Mouse (Mus musculus): ENCODE measurements around the gene Ifnar2.

The Ifnar2 gene

DNA sequence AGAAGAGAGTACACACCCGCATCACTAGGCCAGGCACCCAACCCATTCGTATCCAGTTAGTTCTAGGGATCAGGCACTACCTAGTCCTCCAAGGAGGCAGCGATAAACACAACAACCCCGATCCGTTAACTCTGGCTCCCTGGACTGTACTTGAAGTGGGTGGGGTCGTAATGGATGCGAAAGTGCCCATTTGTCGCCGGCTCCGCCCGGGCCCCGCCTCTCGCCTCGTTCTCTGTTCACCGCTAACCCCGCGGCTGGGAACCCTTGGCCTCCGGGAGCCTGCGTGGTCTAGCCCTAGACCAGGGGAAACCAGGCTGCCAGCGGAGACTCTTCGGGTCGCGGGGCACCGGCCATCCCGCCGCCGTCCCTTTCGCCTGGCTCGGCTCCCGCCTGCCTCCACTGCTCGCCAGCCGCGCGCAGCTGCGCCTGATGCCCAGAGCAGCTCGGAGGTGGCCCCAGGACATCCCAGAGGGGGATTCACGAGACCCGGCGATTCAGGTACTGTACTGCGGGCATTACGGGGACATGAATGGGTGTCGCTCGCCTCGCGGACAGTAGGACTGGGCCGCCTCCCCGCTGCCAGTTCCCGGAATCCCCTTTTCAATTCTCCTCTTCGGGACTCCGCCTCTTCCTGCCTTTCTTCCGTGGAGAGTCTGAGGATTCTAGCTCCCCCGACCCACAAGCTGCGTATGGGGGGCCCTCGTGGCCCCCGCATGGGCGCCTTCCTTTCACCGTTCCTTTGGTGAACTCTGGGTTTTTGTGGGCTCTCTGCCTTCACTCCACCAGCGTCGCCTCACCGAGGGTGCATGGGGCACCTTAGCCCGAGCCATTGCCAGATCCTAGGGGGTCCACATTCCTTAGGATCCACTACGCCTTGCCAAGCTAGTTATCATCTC, at the start of gene Ifnar2:
Ifnar2 (plus strand) TSS at position 207 of the 896 bp plus-strand sequence.
- peak; percentile 65 for DNase-seq

DNA sequence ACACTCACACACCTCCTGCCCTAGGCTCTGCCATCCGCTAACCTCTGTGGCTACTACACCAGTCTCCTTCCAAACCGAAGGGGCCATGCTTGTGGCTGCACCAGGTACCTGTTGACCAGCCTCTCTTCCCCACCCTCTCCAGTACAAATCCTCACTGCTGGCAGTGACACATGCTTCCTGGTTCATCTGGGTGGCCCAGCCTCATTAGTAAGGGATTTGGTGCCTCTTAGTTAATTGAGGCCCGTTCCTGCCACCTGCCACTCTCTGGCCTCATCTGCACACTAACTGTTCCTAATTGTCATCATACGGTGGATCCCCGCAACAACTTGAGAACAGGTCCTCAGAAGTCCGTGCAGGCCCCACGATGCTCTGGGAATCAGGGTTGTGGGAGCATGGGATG, 45.0 kb upstream of the Ifnar2 start:
- no peak for DNase-seq

GRCm38 (mm10) chr16:91328922-91329321, 43.7 kb upstream of the Ifnar2 start:
- DNase-seq, result peak; percentile 86

DNA sequence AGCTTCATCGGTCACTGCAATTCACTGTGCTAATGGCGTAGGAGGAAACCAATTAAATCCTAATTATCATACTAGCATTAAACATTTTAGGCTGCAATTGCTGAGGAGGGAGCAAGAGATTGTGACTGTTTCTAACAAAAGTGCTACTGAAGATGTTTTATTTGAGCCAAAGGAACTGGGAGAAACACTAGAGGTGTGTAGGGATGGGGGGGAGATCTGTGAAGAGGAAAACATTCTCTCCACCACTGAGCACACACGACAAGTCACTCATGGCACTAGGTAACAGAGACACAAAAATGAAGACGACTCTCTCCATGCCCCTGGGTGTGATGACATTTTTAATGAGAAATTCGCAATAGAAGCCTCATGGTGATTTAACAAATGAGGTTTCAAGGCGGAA, 42.1 kb upstream of the Ifnar2 start:
- no peak for DNase-seq

DNA sequence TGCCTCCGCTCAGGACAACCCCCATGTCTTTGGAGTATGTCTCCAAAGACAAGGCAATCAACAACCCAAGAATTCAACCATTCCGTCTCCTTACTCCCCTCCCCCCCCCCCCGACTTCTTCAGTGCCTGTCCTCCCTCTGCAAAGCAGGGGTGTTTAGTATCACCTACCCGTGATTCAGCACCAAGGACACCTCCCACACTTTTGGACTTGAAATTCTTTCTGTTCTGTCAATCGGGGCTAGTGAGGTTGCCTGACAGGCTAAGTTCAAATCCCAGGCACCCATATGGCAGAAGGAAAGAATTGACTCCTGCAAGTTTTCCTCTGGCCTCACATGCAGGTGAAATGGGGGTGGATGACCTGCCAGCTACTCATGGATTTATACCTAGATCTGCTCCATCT, 41.4 kb upstream of the Ifnar2 start:
- no peak for DNase-seq

- DNase-seq, result no peak
These were observed 39.7 kb upstream of the Ifnar2 start for GRCm38 (mm10) chr16:91332880-91333279.

DNA sequence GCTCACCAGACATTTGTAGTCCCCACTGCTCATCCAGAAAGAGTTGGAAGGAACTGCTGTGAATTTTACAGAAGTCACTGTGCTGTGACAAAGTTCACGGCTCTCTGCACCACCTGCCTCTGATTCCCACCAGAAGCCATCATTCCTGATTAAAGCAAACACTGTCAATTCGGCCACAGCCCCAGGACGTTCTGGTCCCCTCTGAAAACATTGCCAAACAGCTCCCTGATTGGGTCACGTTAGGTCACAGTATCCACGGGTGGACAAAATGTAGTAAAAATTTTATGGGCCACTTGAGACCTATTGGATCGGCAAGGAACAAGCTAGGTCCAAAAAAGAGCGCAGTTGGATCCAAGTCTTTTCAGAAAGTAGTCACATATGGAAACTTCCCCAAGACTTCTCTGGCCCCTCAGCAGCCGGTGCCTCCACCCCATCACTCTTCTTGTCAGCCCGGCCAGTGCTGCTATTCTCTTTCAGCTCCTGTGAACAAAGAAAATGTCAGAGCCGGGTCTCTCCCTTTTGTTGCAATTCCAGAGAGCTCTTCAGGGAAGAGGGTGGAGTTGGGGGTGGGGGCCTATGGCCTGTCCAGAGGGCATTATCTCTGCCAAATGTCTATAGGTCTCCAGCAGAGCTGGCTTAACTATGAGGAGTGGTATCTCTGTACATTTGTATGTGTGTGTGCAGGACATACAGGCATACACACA, 38.2 kb upstream of the Ifnar2 start:
- no peak for DNase-seq

GRCm38 (mm10) chr16:91336753-91337152, 35.8 kb upstream of the Ifnar2 start:
- no peak for DNase-seq

DNA sequence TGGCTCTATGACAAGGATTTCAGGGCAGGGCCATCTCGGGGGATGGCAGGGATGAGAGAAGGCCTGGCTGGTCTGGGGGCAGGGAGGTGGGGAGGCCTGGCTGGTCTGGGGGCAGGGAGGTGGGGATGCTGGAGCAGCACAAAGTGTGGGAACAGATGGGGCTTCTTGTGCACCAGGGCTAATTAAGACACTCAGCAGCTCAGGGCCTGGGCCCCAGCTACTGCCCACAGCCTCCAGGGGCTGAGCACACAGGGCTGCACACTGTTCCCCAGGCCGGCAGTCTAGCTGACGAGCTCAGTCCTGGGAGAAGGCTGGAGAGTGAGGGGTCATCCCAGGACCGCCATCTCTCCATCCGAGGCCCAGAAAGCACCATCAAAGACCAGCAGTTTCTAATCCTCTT, 35.1 kb upstream of the Ifnar2 start:
- no peak for DNase-seq

DNA sequence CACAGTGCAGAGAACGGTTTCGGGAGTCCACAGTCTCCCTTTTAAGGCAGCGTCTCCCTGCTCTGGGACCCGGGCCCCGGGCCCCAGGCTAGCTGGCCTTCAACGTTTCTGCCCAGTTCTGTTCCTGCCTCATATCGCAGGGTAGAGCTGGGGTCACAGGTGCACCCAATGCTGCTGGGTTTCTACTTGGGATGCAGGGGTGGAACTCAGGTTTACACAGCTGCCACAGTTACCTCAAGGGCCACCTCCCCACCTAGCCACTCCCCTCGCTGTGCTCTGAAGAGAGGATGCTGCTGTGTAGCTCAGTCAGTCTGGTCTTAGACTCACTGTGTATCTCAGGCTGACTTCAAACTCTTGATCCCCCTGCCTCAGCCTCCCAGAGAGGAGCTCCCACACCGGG, 26.1 kb upstream of the Ifnar2 start:
- DNase-seq, result no peak

DNA sequence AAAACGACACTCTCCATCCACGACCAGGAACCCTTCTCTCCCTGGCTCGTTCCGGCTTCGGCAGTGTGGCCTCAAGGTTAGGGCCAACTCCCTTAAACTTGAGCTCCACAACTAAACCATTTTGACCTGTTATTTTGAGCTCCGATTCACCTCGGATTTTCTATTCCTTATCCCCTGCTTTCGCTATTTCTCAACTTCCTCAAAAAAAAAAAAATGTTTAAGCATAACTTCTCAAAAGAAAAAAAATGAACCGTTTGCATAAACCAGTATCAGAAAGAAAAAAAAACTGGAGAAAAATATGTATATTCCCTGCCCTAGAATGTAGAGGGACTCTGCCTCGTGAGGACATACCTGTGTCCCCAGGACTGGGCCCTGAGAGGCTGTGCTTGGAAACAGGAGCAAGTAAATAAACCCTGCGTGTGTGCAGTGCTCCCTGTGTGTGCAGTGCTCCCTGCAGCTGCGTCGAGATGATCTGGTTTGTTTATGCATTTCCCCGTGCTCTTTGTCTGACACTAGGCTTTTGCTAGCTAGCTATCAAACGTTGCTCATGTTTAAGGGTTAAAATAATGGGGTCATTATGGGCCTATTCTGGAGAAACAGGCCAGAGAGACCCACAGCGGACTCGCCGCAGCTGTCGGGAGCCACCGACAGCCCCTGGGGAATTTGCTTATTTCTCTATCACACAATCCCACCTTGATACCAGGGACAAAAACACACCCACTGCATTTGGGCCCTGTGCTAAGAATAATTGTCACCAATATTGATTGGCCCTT, 24.9 kb upstream of the Ifnar2 start:
- DNase-seq, result no peak

DNA sequence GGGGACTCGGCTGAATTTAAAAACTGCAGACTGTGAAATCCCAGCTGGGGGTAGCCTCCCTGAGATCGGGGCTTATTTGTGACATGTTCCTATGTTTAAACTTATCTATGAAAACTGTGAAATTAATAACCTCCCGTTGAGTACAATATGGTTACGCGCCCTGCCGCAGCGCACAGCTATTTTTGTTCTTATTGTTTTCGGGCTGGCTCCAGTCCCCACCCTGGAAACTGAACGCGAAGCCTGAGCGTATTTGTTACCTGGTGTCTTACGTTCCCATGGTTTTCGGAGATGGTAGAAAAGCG, 24.4 kb upstream of the Ifnar2 start:
- no peak for DNase-seq

DNA sequence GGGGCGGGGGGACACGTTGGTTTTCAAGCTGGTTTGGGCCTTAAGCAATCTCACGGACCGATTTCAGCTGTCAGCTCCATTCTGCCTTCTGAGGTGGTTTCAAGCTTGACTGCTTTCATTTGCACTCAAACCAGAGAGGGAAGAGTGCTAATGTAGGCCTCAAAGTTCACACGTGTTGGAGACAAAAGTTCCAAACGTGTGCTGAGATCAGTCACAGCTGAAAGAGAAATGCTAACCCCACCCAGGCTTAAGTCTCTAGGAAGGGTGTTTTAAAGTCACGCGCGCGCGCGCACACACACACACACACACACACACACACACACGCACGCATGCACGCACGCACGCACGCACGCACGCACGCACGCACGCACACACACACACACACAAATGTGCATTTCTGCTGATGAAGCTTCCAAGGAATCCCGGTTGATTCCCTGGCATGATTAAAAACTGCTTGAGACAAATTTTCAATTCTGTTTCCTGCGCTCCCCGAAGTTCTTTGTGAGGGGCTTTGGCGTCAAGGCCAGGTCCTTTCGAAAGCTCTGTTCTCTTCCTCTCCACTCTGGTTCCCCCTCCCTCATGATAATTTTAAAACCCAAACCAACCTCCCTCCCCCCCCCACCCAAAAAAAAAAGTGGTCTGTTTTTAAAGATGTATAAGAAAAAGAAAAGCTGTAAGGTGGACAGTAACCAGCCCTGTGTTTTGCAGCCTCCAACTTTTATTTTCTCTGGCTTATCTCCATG, 23.8 kb upstream of the Ifnar2 start:
- DNase-seq, result no peak

GRCm38 (mm10) chr16:91352084-91352562, 20.5 kb upstream of the Ifnar2 start:
- peak; percentile 77 for DNase-seq

GRCm38 (mm10) chr16:91352749-91353148, 19.8 kb upstream of the Ifnar2 start:
- no peak for DNase-seq

DNA sequence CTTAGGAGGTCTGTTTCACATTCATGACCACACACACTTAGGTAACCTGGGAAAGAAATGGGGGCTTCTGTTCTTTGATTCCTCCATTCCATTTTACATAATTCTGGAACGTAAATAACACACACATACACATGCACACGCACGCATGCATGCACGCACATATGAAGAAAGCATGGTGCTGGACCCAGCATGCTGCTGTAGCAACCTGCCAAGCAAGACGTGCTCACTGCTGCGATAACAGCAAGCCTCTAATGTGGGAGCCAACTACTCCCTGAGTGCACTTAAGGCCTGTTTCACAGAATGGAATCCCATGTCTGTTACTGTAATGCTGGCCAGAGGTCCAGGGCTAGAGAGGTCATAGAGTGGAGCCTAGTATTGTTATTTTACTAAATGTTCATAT, 19.4 kb upstream of the Ifnar2 start:
- no peak for DNase-seq

DNA sequence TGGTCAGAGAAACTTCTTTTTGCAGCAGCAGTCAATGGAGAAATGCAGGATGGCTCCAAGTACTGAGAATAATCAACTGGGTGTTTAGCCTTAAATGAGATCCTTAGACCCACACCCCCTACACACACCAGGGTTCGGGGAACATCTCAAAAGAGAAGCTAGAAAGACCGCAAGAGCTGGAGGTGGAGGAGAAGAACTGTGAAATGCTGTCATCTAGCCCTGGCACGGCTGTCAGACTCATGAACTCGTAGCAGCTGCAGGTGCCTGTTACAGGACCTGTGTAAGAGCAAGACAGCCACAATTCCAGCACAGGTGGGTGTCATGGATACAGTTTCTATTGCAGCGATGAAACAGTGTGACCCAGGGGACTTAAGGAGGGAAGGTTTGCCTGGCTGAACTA, 18.9 kb upstream of the Ifnar2 start:
- no peak for DNase-seq

DNA sequence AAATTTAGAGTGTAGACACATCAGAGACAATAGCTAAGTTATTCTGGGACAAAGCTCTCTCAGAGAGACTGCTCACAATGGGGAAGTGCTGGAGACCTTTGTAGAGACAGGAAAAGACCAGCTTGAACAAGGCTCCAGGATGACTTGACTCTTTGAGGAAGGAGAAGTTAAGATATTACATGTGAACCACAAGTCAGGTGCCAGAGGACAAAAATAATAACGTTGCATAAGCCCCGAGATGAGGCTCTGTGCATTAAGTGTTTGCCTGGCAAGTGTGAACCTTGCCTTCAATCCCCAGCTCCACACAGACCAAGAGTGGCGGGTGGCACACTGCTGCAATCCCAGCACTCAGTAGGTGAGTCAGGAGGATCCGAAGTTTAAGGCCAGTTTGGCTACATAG, 18.0 kb upstream of the Ifnar2 start:
- no peak for DNase-seq

GRCm38 (mm10) chr16:91355160-91355559, 17.4 kb upstream of the Ifnar2 start:
- no peak for DNase-seq

DNA sequence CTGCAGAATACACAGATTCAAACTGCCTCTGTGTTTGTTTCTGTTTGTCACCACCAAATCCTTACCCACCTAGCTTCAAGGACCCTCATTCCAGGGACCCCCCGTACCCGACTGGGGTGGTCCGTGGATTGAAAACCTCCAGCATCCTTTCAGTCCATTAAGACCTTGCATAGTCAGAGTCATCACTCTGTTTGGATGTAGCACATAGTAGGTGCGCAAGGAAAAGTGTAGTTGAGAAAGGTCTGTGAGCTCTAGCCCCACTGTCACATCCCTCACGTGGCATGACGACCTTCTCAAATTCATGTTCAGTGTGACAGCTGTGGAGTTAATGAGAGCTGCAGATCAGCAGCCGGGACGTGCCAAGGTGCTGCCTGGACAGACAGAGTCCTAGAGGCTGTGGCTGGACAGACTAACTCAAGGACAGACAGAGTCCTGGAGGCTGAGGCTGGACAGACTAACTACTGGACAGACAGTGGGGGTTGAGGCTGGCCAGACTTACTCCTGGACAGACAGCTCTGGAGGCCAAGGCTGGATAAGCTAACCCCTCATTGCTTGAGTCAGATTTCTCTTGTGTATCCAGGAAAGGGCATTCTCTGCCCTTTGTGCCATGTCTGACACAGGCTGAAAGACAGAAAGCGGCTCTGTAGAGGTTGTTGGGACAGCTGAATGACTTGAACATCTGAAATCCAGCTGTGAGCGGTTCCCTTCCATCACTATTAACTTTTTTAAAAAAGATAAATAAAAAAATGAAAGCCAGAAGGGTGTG, 15.6 kb upstream of the Ifnar2 start:
- no peak for DNase-seq

- DNase-seq, result no peak
These were observed 15.1 kb upstream of the Ifnar2 start for GRCm38 (mm10) chr16:91357526-91357900.

GRCm38 (mm10) chr16:91358555-91358954, 14.0 kb upstream of the Ifnar2 start:
- DNase-seq, result peak; percentile 35
